Comparison of ENCODE assay signal across 19 mouse cellular contexts in the genomic region with DNA sequence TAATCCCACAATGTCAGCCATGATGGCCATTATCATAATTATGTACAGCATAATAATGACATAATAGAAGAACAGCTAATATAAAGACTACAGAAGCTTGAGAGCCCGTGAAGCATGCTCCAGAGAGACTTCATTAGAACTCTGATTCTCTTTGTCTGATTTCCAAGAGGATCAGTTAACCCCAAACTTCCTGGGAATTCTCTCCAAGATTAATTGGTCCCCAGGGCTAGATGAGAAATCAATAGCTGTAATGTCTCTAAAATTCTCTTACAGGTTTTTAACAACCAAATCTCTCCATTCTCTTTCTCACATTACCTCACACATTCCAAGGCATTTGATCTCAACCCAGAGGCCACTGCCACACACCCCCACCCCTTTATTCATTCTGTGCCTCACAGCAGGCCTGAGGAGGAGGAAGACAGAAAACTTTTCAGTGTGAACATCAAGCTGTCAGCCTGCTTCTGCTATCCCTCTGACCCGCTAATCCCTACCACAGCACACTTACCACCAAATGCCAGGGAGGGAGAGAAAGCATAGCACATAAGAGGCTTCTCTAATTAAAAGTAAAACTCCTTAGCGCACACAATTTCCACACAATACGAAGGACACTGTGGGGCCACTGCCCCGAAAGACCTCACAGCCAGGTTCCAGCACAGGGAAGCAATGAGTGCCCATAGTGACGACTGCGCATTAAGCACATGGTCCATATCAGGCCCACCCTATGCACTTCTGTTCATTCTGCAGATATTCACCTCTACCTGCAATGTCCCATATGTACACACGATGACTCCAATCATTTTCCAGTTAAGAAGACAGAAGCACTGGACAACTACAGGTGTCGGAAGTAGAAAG.
DNase-seq lines count a peak whose midpoint lies in the region; ATAC-seq lines count a peak whose summit lies in the region.
"Had no signal": no experiment of that assay in that cellular context is flagged by ENCODE, and none has a peak within 500 bp of the region (broad histone marks: within the 10 kb centered on the region; RNA-seq: fewer than 3 reads in every experiment).

No protein-coding gene starts in this region.

- H3K27me3 ChIP-seq in neural tube, embryonic 12.5 days (replicated peaks) = no peaks in the 10 kb centered on the region
- H3K27me3 ChIP-seq in hindbrain, embryonic 10.5 days (ENCODE audit: insufficient read depth, poor library complexity, severe bottlenecking) = 0 out of 2 replicates have a peak, but pooled peaks cover 4% of the 10 kb centered on the region
- H3K27me3 ChIP-seq in midbrain, embryonic 11.5 days (ENCODE audit: control insufficient read depth, insufficient read depth, low read length) = no peaks in the 10 kb centered on the region
- H3K27me3 ChIP-seq: stomach, embryonic 15.5 days had no signal

- ATAC-seq in neural tube, embryonic 12.5 days (ENCODE audit: low FRiP score, low read depth) = peak; percentile 7; the same call in 1 of the 2 replicates
- ATAC-seq in midbrain, embryonic 11.5 days (ENCODE audit: low FRiP score) = peak; percentile 84
- ATAC-seq: liver, postnatal 0 days had no signal

- H3K9ac ChIP-seq in neural tube, embryonic 12.5 days = no peak overlapping the region
- H3K9ac ChIP-seq in midbrain, embryonic 11.5 days (ENCODE audit: low read length) = no peak overlapping the region
- H3K9ac ChIP-seq: liver, postnatal 0 days; stomach, embryonic 15.5 days had no signal

- H3K27ac ChIP-seq in neural tube, embryonic 12.5 days = no peak overlapping the region
- H3K27ac ChIP-seq in hindbrain, embryonic 10.5 days = no peak overlapping the region
- H3K27ac ChIP-seq in midbrain, embryonic 11.5 days (ENCODE audit: low read depth, low read length) = no peak overlapping the region
- H3K27ac ChIP-seq: heart, adult 2 months; left cerebral cortex, adult 2 months; stomach, embryonic 15.5 days had no signal

- DNase-seq in neural tube, embryonic 10.5 days (ENCODE audit: extremely low spot score, low spot score) = no peak
- DNase-seq in hindbrain, embryonic 10.5 days (ENCODE audit: low spot score) = peak; percentile 16
- peak; percentile 87 for DNase-seq in midbrain, embryonic 11.5 days (ENCODE audit: low spot score, missing footprints)
- no peak for DNase-seq in adrenal gland, postnatal 25 days
- DNase-seq in spleen, postnatal 10 days (ENCODE audit: low spot score in 2 of 2) = no peak
- no peak for DNase-seq in kidney, postnatal 14 days
- no peak for DNase-seq in thymus, postnatal 4 days
- DNase-seq: adrenal gland, adult 8-10 months; cerebellum, postnatal 36 days; heart, adult 2 months; heart, postnatal 14 days; kidney, adult 18-20 months; liver, postnatal 0 days; lung, postnatal 36 days; thymus, postnatal 25 days had no signal

- 63% methylated on average over 9 of the region's 9 CpGs for WGBS in neural tube, embryonic 12.5 days
- 46% methylated on average over 9 of the region's 9 CpGs for WGBS in hindbrain, embryonic 10.5 days
- 25% methylated on average over 9 of the region's 9 CpGs for WGBS in midbrain, embryonic 11.5 days

- no peaks in the 10 kb centered on the region for H3K36me3 ChIP-seq in neural tube, embryonic 12.5 days
- no peaks in the 10 kb centered on the region for H3K36me3 ChIP-seq in hindbrain, embryonic 10.5 days
- H3K36me3 ChIP-seq in midbrain, embryonic 11.5 days (ENCODE audit: control insufficient read depth, insufficient read depth, low read length) = no peaks in the 10 kb centered on the region
- H3K36me3 ChIP-seq: stomach, embryonic 15.5 days had no signal

- no peak overlapping the region for H3K4me2 ChIP-seq in neural tube, embryonic 12.5 days (replicated peaks)
- no peak overlapping the region for H3K4me2 ChIP-seq in midbrain, embryonic 11.5 days
- H3K4me2 ChIP-seq: stomach, embryonic 15.5 days had no signal

- H3K4me3 ChIP-seq in neural tube, embryonic 12.5 days = no peak overlapping the region
- H3K4me3 ChIP-seq in hindbrain, embryonic 10.5 days = no peak overlapping the region
- no peak overlapping the region for H3K4me3 ChIP-seq in midbrain, embryonic 11.5 days (ENCODE audit: low read depth, low read length)
- H3K4me3 ChIP-seq: erythroblast, embryonic 14.5 days; heart, adult 2 months; left cerebral cortex, adult 2 months; stomach, embryonic 15.5 days had no signal

- H3K9me3 ChIP-seq in neural tube, embryonic 12.5 days = 0 out of 2 replicates have a peak, but pooled peaks cover 5% of the 10 kb centered on the region
- peaks cover 11% of the 10 kb centered on the region; the same call in 1 of the 2 replicates for H3K9me3 ChIP-seq in hindbrain, embryonic 10.5 days
- H3K9me3 ChIP-seq in midbrain, embryonic 11.5 days (ENCODE audit: control insufficient read depth, low read length) = no peaks in the 10 kb centered on the region
- H3K9me3 ChIP-seq: stomach, embryonic 15.5 days had no signal

- no peaks in the 10 kb centered on the region for H3K4me1 ChIP-seq in neural tube, embryonic 12.5 days
- H3K4me1 ChIP-seq in hindbrain, embryonic 10.5 days (replicated peaks) = peaks cover 11% of the 10 kb centered on the region
- peaks cover 8% of the 10 kb centered on the region for H3K4me1 ChIP-seq in midbrain, embryonic 11.5 days (ENCODE audit: control insufficient read depth, insufficient read depth, low read length)
- H3K4me1 ChIP-seq: stomach, embryonic 15.5 days had no signal

Comparison
In these comparisons a context has a peak if more than half of its experiments do, and no peak if none do; other contexts are left out.
1. DNase-seq: peak in hindbrain, embryonic 10.5 days (single experiment) and midbrain, embryonic 11.5 days (single experiment); none in neural tube, embryonic 10.5 days (single experiment), adrenal gland, postnatal 25 days (single experiment), spleen, postnatal 10 days (0 of 2), kidney, postnatal 14 days (single experiment) and thymus, postnatal 4 days (single experiment).